Mouse (Mus musculus): ENCODE measurements around the gene Ano10. TPM values are rescaled to one million over a fixed set of nuclear protein-coding genes. Genes with fewer than 3 reads are reported as not detected.
"Not testable (repeated sequence)": the region's sequence is repeated elsewhere in the genome, so short reads cannot be mapped to it uniquely, and the experiment has no call there.

The Ano10 gene
- total and polyA plus RNA-seq, 3 experiments: 3.2 to 26.8 (median 8.3) TPM

GRCm38 (mm10) chr9:122314386-122314785, 20.2 kb upstream of the Ano10 start:
- H3K36me3 ChIP-seq (replicated peaks): no peaks in the 10 kb centered on the region
- ATAC-seq (ENCODE audit: extremely low read depth, insufficient number of reproducible peaks, low FRiP score, poor library complexity, severe bottlenecking) (no peak), DNase-seq (ENCODE audit: low spot score) (no peak)
- H3K4me1 ChIP-seq (ENCODE audit: insufficient read depth, low read depth, low read length): peaks cover 40% of the 10 kb centered on the region
- no peaks in the 10 kb centered on the region for H3K27me3 ChIP-seq (ENCODE audit: insufficient read depth, low read length)
- H3K4me3 ChIP-seq (ENCODE audit: low read depth, low read length): no peak overlapping the region
- TF ChIP-seq CTCF (IDR thresholded peaks at IDR 0.05; ENCODE audit: low read depth, low read length) (no peak), POLR2AphosphoS5 (IDR thresholded peaks at IDR 0.05; ENCODE audit: insufficient replicate concordance, low read depth, low read length) (no peak), TAL1 (conservative IDR thresholded peaks at IDR 0.05; ENCODE audit: low read depth, low read length) (no peak), GATA2 (IDR thresholded peaks at IDR 0.05; ENCODE audit: borderline replicate concordance, low read depth, low read length) (no peak), GATA1 (IDR thresholded peaks at IDR 0.05; ENCODE audit: borderline replicate concordance, low read length) (no peak)
- H3K9me3 ChIP-seq (replicated peaks): no peaks in the 10 kb centered on the region

GRCm38 (mm10) chr9:122313128-122313527, 18.9 kb upstream of the Ano10 start:
- not testable (repeated sequence) for ATAC-seq (ENCODE audit: extremely low read depth, insufficient number of reproducible peaks, low FRiP score, poor library complexity, severe bottlenecking); H3K9me3 ChIP-seq (replicated peaks); H3K27me3 ChIP-seq (ENCODE audit: insufficient read depth, low read length); H3K4me3 ChIP-seq (ENCODE audit: low read depth, low read length); H3K36me3 ChIP-seq (replicated peaks); DNase-seq (ENCODE audit: low spot score)
- peaks cover 48% of the 10 kb centered on the region for H3K4me1 ChIP-seq (ENCODE audit: insufficient read depth, low read depth, low read length)

GRCm38 (mm10) chr9:122312296-122312990, 18.2 kb upstream of the Ano10 start:
- Histone ChIP-seq H3K36me3 (replicated peaks) (no peaks in the 10 kb centered on the region), H3K4me3 (ENCODE audit: low read depth, low read length) (no peak overlapping the region), H3K27me3 (ENCODE audit: insufficient read depth, low read length) (no peaks in the 10 kb centered on the region), H3K9me3 (replicated peaks) (no peaks in the 10 kb centered on the region), H3K4me1 (ENCODE audit: insufficient read depth, low read depth, low read length) (peaks cover 48% of the 10 kb centered on the region)
- DNase-seq (ENCODE audit: low spot score): no peak
- ATAC-seq (ENCODE audit: extremely low read depth, insufficient number of reproducible peaks, low FRiP score, poor library complexity, severe bottlenecking): no peak
- TF ChIP-seq GATA2 (IDR thresholded peaks at IDR 0.05; ENCODE audit: borderline replicate concordance, low read depth, low read length) (no peak), POLR2AphosphoS5 (IDR thresholded peaks at IDR 0.05; ENCODE audit: insufficient replicate concordance, low read depth, low read length) (no peak), TAL1 (conservative IDR thresholded peaks at IDR 0.05; ENCODE audit: low read depth, low read length) (no peak), CTCF (IDR thresholded peaks at IDR 0.05; ENCODE audit: low read depth, low read length) (no peak), GATA1 (IDR thresholded peaks at IDR 0.05; ENCODE audit: borderline replicate concordance, low read length) (no peak)

DNA sequence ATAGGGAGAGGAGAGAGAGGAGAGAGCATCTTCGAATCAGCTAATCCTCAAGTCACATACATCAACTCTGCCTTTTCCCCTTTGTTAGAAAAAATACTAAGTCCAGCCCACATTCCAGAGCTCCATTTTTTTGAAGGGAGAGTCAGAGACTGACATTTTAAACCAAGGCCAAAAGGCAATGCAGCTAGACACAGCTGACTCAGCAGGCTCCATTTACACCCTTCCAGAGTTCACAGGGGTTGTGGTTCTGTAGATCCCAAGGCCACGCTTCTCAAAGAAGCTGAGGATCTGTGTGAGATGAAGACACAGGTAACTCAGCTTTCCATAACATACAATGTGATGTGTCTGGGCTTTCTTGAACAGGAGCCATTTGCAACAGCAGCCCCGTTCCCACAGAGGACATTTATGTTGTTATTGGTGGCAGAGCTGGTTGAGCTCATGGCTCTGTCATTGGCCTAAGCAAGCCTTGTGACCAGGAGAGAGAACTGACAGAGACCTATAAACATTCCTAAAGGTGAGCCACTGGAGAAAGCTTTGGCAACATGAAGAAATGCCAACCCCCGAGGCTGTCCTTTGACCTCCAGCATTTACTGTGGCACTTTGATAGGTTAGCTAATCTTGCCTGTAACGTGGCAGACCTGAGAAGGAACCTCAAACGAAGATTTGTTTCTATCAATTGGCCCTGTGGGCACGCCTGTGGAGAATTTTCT, 17.0 kb upstream of the Ano10 start:
- DNase-seq (ENCODE audit: low spot score) (no peak), ATAC-seq (ENCODE audit: extremely low read depth, insufficient number of reproducible peaks, low FRiP score, poor library complexity, severe bottlenecking) (no peak)
- TF ChIP-seq POLR2AphosphoS5 (IDR thresholded peaks at IDR 0.05; ENCODE audit: insufficient replicate concordance, low read depth, low read length): no peak
- peaks cover 48% of the 10 kb centered on the region for H3K4me1 ChIP-seq (ENCODE audit: insufficient read depth, low read depth, low read length)
- H3K36me3 ChIP-seq (replicated peaks): no peaks in the 10 kb centered on the region
- no peaks in the 10 kb centered on the region for H3K9me3 ChIP-seq (replicated peaks)
- H3K27me3 ChIP-seq (ENCODE audit: insufficient read depth, low read length): no peaks in the 10 kb centered on the region
- H3K4me3 ChIP-seq (ENCODE audit: low read depth, low read length): peak overlapping the region; percentile 68; the same call in 1 of the 2 replicates

DNA sequence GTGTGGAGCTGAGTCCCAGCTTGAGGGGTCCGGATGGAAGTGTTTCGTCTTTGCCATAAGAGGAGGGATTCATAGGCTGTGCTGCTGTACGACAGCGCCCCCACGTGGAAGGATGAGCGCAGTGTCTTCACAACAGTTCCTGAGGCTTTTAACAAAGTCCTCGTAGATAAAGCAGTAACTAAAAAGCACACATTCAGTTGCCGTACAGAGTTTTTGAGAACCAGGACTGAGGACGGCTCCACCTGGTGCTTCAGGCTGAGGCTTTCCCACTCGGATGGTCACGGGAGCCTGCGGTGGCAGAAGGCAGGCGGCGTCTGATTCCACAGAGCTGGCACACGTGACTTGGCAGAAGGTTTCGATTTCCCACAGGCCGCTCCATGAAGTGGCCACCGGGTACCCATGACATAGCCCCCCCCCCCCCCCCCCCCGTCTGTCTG, 16.4 kb upstream of the Ano10 start:
- H3K4me3 ChIP-seq (ENCODE audit: low read depth, low read length): peak overlapping the region; percentile 68
- no peak for TF ChIP-seq GATA2 (IDR thresholded peaks at IDR 0.05; ENCODE audit: borderline replicate concordance, low read depth, low read length)
- TF ChIP-seq GATA1 (IDR thresholded peaks at IDR 0.05; ENCODE audit: borderline replicate concordance, low read length): no peak
- TF ChIP-seq CTCF (IDR thresholded peaks at IDR 0.05; ENCODE audit: low read depth, low read length): peak; percentile 91
- H3K9me3 ChIP-seq (replicated peaks): no peaks in the 10 kb centered on the region
- H3K36me3 ChIP-seq (replicated peaks): no peaks in the 10 kb centered on the region
- peaks cover 48% of the 10 kb centered on the region for H3K4me1 ChIP-seq (ENCODE audit: insufficient read depth, low read depth, low read length)
- no peaks in the 10 kb centered on the region for H3K27me3 ChIP-seq (ENCODE audit: insufficient read depth, low read length)
- ATAC-seq (ENCODE audit: extremely low read depth, insufficient number of reproducible peaks, low FRiP score, poor library complexity, severe bottlenecking): peak; percentile 50
- DNase-seq (ENCODE audit: low spot score): peak; percentile 58

GRCm38 (mm10) chr9:122309013-122309980, 15.1 kb upstream of the Ano10 start:
- ATAC-seq (ENCODE audit: extremely low read depth, insufficient number of reproducible peaks, low FRiP score, poor library complexity, severe bottlenecking) (peak; percentile 85), DNase-seq (ENCODE audit: low spot score) (peak; percentile 65)
- Histone ChIP-seq H3K27me3 (ENCODE audit: insufficient read depth, low read length) (no peaks in the 10 kb centered on the region), H3K36me3 (replicated peaks) (no peaks in the 10 kb centered on the region), H3K9me3 (replicated peaks) (no peaks in the 10 kb centered on the region), H3K4me3 (ENCODE audit: low read depth, low read length) (peak overlapping the region; percentile 51; the same call in 1 of the 2 replicates), H3K4me1 (ENCODE audit: insufficient read depth, low read depth, low read length) (peaks cover 55% of the 10 kb centered on the region)
- TF ChIP-seq CTCF (IDR thresholded peaks at IDR 0.05; ENCODE audit: low read depth, low read length): no peak
- TF ChIP-seq GATA1 (IDR thresholded peaks at IDR 0.05; ENCODE audit: borderline replicate concordance, low read length): no peak
- TF ChIP-seq GATA2 (IDR thresholded peaks at IDR 0.05; ENCODE audit: borderline replicate concordance, low read depth, low read length): no peak
- no peak for TF ChIP-seq POLR2AphosphoS5 (IDR thresholded peaks at IDR 0.05; ENCODE audit: insufficient replicate concordance, low read depth, low read length)
- TF ChIP-seq TAL1 (conservative IDR thresholded peaks at IDR 0.05; ENCODE audit: low read depth, low read length): no peak

All from G1E (cell line).